Mouse (Mus musculus): Measurements from ENCODE around the gene Olfr1320. TPM values are rescaled to one million over a fixed set of nuclear protein-coding genes. Genes with fewer than 3 reads are reported as not detected.

Gene Olfr1320
- not detected in 2 replicates for polyA plus RNA-seq (2012)

GRCm38 (mm10) chrX:49672033-49672432 lies at the start of gene Olfr1320:
Gene Olfr1320 (plus strand): TSS chrX:49672333.

Other genes starting within 250 kb of the Olfr1320 start
- not detected in 2 replicates for gene Arhgap36, start 208.4 kb upstream of the Olfr1320 start, polyA plus RNA-seq (2012)
- not detected in 2 replicates for gene Olfr1321, start 62.7 kb downstream of the Olfr1320 start, polyA plus RNA-seq (2012)
- gene Igsf1, start 125.4 kb downstream of the Olfr1320 start, polyA plus RNA-seq (2012): not detected in 2 replicates
- gene Olfr1322, start 219.2 kb downstream of the Olfr1320 start, polyA plus RNA-seq (2012): not detected in 2 replicates

Data from megakaryocyte-erythroid progenitor cell, adult 5 weeks (primary cell).